Mouse (Mus musculus) cerebellum, adult 2 months (tissue): ENCODE results near the gene Msantd1. TPM values are rescaled to one million over a fixed set of nuclear protein-coding genes. Genes with fewer than 3 reads are reported as not detected.

Source experiments
- DNase-seq, 2 experiments: peaks; one replicate each; pipeline ENCODE4 v3.0.0; 2021
- H3K27ac ChIP-seq: fragments of 200-500 bp; 2 replicates; pipeline ENCODE4 v1.5.1; 2012; ENCODE audit warnings: low read length, control low read depth, inconsistent platforms; ENCODE audit not compliant: insufficient read depth
- H3K27me3 ChIP-seq: fragments of 200-500 bp; 2 replicates; pipeline ENCODE4 v1.6.1; 2012; ENCODE audit warnings: inconsistent platforms, mild to moderate bottlenecking, low read length, moderate library complexity; ENCODE audit not compliant: control insufficient read depth, insufficient read depth
- H3K4me1 ChIP-seq: fragments of 200-500 bp; 2 replicates; pipeline ENCODE4 v1.6.1; 2011; ENCODE audit warnings: low read length; ENCODE audit not compliant: control insufficient read depth, insufficient read depth
- H3K4me3 ChIP-seq: fragments of 200-500 bp; replicated peaks from 2 replicates; pipeline ENCODE3; 2011; ENCODE audit warnings: mild to moderate bottlenecking, low read depth, low read length, control low read depth; ENCODE audit not compliant: insufficient read depth
- CTCF ChIP-seq: fragments of 200-500 bp; IDR thresholded peaks from 2 replicates; pipeline ENCODE4 v1.5.1; 2011; ENCODE audit warnings: low read depth, mild to moderate bottlenecking, control low read depth, low read length, moderate library complexity, borderline replicate concordance; ENCODE audit not compliant: insufficient read depth
- POLR2A ChIP-seq: fragments of 200-500 bp; IDR thresholded peaks from 2 replicates; pipeline ENCODE4 v1.6.1; 2011; ENCODE audit warnings: low read length, control low read depth, borderline replicate concordance; ENCODE audit not compliant: insufficient read depth
- WGBS: fragments of 180-500 bp; shearing (Covaris S2); methylation state at CpG from one replicate; pipeline ENCODE4 v1.1.7; 2018; 5-methylcytosine and 5-hydroxymethylcytosine counted together
- polyA plus RNA-seq: library from polyadenylated mRNA; depleted of rRNA; stranded (reverse); fragments of >200 nt; gene quantifications from 2 replicates; pipeline ENCODE4 v1.2.3, GENCODE M21; 2012

Gene Msantd1
- polyA plus RNA-seq, 1 experiment = 5.5 TPM

DNA sequence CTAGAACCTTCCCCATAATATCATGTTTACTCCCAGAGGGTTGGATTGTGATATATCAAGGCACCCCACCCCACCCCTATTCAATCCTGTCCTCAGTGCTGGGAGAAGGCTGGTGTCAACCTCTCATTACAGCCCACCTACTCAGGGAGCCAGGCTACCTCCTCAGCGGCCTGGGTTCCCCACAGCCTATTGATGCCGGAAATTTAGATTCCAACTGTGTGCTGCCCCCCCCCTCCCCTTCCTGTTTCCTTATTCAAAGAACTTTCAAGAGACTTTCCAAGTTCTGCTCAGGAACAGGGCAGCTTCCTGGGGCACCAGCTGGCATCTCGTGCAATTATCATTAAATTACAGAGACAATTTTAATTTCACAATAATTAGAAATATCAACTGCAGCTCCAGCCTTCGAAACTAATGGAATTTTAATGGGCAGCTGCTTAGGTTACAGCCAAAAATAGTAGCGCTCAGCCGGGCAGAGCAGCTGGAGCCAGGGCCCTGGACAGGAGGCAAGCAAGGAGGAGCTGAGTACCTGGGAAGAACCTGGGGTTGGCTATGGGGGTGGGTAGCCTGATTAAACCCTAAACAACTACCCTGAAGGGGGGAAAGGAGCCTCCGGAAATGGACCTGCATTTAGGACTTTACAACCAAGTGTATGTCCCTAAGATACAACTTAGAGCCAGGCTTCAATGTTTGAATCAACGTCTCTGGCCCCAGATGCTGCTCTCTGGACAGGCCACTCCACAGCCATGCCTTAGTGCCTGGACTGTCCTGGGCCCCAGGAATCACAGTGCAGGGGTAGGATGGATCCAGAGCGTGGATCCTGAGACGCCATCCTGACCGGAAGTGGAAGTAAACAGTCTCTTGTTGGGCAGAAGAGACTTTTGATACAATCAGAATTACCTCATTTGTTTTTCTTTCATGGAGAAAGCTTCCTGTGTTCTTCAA lies 24.0 kb downstream of the Msantd1 start:
- no peak for DNase-seq
- no peak overlapping the region for H3K4me3 ChIP-seq
- no peak overlapping the region for H3K27ac ChIP-seq
- TF ChIP-seq CTCF (no peak), POLR2A (no peak)
- WGBS = 45% methylated on average over 11 of the region's 11 CpGs
- H3K4me1 ChIP-seq = no peaks in the 10 kb centered on the region
- no peaks in the 10 kb centered on the region for H3K27me3 ChIP-seq

DNA sequence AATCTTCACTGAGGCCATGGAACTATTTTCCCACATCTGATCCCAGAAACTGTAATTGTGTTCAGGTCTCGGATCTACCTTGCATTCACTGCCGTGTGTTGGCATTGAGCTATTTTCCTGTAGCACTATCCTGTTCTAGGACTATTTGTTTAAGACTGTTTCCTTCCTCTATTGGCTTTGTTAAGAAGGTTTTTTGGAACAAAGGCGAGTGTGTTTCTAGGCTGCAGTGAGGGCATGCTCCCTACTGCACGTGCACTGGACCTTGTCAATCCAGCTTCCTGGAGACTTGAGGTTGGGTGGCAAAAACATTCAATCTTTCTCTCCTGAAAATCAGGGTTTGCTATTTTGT lies 24.6 kb downstream of the Msantd1 start:
- WGBS = 60% methylated on average over 4 of the region's 4 CpGs
- TF ChIP-seq CTCF (no peak), POLR2A (no peak)
- no peaks in the 10 kb centered on the region for H3K27me3 ChIP-seq
- H3K4me1 ChIP-seq = no peaks in the 10 kb centered on the region
- H3K4me3 ChIP-seq = no peak overlapping the region
- no peak for DNase-seq
- no peak overlapping the region for H3K27ac ChIP-seq

GRCm38 (mm10) chr5:34933461-34933860 lies 25.6 kb downstream of the Msantd1 start:
- Histone ChIP-seq H3K27me3 (no peaks in the 10 kb centered on the region), H3K4me3 (no peak overlapping the region), H3K27ac (no peak overlapping the region), H3K4me1 (no peaks in the 10 kb centered on the region)
- DNase-seq = no peak
- no peak for TF ChIP-seq POLR2A
- no peak for TF ChIP-seq CTCF
- WGBS = 97% methylated on average over 1 of the region's 1 CpGs

GRCm38 (mm10) chr5:34941710-34942470 lies 34.1 kb downstream of the Msantd1 start:
- no peak for DNase-seq
- H3K4me1 ChIP-seq = no peaks in the 10 kb centered on the region
- H3K27me3 ChIP-seq = no peaks in the 10 kb centered on the region
- no peak overlapping the region for H3K27ac ChIP-seq
- TF ChIP-seq POLR2A (no peak), CTCF (no peak)
- no peak overlapping the region for H3K4me3 ChIP-seq
- WGBS = 28% methylated on average over 10 of the region's 10 CpGs

- Histone ChIP-seq H3K4me1 (no peaks in the 10 kb centered on the region), H3K27me3 (no peaks in the 10 kb centered on the region), H3K4me3 (no peak overlapping the region), H3K27ac (no peak overlapping the region)
- DNase-seq = no peak
- TF ChIP-seq CTCF = no peak
- TF ChIP-seq POLR2A = no peak
- WGBS = 87% methylated on average over 3 of the region's 3 CpGs
These were observed 35.6 kb downstream of the Msantd1 start for GRCm38 (mm10) chr5:34943428-34943827.

DNA sequence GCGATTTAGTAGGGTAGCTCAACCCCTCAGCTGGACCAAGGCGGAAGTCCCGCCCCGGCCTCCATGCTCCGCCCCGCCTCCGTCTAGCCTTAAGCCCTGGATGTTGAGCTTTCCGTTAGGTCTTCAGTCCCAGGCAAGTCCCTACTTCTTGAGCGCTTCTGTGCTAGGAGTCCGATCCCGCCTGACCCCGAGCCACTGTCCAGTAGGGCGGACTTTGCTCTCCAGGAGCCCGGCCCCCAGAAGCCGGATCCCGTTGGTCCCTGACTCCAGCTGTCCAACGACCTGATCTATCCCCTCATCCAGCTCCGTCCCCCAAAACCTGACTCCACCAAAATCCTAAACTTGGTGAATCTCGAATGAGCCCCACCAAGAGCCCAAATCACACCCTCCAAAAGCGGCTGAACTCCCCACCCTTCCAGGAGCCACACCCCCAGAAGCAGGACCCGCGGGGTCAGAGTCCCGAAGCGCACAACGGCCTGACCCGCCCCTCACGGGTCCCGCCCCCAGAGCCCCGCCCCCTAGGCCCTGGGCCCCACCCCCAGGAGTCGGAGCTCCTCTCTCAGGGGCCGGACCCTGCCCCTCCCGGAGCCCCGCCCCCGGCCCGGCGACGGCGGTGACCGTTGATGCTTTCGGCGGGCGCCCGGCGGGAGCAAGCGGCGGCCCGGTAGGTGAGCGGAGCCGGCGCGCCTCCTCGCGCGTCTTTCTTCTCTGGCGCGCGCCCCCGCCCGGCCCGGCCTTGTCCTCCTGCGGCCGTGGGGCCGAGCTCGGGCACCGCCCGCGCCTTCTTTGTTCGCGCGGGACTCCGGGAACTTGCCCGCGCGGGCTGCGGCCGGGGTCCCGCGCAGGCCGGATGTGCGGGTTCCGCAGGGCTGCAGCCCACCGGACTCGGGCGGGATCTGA lies 41.3 kb downstream of the Msantd1 start, which contains the start of gene Rgs12:
Gene Rgs12, plus strand, starts transcription at position 585 of the 900 bp plus-strand sequence.
- Histone ChIP-seq H3K4me3 (peak within 1 kb of the TSS; percentile 57), H3K27me3 (no peaks in the 10 kb centered on the region; the same call in 1 of the 2 replicates), H3K27ac (peak within 1 kb of the TSS; percentile 52; the same call in 1 of the 2 replicates), H3K4me1 (no peaks in the 10 kb centered on the region)
- peak; percentile 49 to 58 for DNase-seq
- 2% methylated on average over 84 of the region's 84 CpGs for WGBS
- TF ChIP-seq CTCF (no peak), POLR2A (no peak)

- TF ChIP-seq CTCF = no peak
- no peak for TF ChIP-seq POLR2A
- Histone ChIP-seq H3K27ac (peak overlapping the region; percentile 52; the same call in 1 of the 2 replicates), H3K4me3 (peak overlapping the region; percentile 54), H3K27me3 (no peaks in the 10 kb centered on the region; the same call in 1 of the 2 replicates), H3K4me1 (no peaks in the 10 kb centered on the region)
- 17% methylated on average over 12 of the region's 12 CpGs for WGBS
- DNase-seq = no peak
These were observed 42.0 kb downstream of the Msantd1 start for GRCm38 (mm10) chr5:34949769-34950211.
